ENCODE assay signal across 9 mouse cellular contexts in genomic region chr2:168170167-168170685, GRCm38 (mm10). TPM values are rescaled to one million over a fixed set of nuclear protein-coding genes. Genes with fewer than 3 reads are reported as not detected.
DNase-seq lines count a peak whose midpoint lies in the region; ATAC-seq lines count a peak whose summit lies in the region.
"Had no signal": no experiment of that assay in that cellular context is flagged by ENCODE, and none has a peak within 500 bp of the region (broad histone marks: within the 10 kb centered on the region; RNA-seq: fewer than 3 reads in every experiment).

No protein-coding gene starts in this region.

- ATAC-seq in cerebellum, adult (ENCODE audit: insufficient number of reproducible peaks, low FRiP score, low TSS enrichment), result 0 out of 2 replicates have a peak, but pooled peaks have one; percentile 26
- peak; percentile 99 for ATAC-seq in granulocyte monocyte progenitor cell, adult 5-6 weeks (replicated peaks; ENCODE audit: poor library complexity, severe bottlenecking)
- peak; percentile 87 for ATAC-seq in intestine, embryonic 15.5 days
- ATAC-seq in liver, embryonic 16.5 days (ENCODE audit: low read depth), result peak; percentile 89
- ATAC-seq in neural tube, embryonic 12.5 days (ENCODE audit: low FRiP score, low read depth), result peak; percentile 51; the same call in 1 of the 2 replicates

- peak overlapping the region; percentile 11; the same call in 1 of the 2 replicates for H3K4me3 ChIP-seq in intestine, embryonic 15.5 days (replicated peaks)
- H3K4me3 ChIP-seq in liver, embryonic 16.5 days (ENCODE audit: low read depth, low read length), result peak overlapping the region; percentile 46
- no peak overlapping the region for H3K4me3 ChIP-seq in neural tube, embryonic 12.5 days
- H3K4me3 ChIP-seq: myocyte had no signal

- WGBS in intestine, embryonic 15.5 days, result 10% methylated on average over 13 of the region's 13 CpGs
- WGBS in liver, embryonic 16.5 days (ENCODE audit: insufficient replicate concordance), result 2% methylated on average over 13 of the region's 13 CpGs
- 12% methylated on average over 13 of the region's 13 CpGs for WGBS in neural tube, embryonic 12.5 days

- 0 out of 2 replicates have a peak overlapping the region, but pooled peaks have one; percentile 26 for H3K9ac ChIP-seq in intestine, embryonic 15.5 days
- H3K9ac ChIP-seq in liver, embryonic 16.5 days (ENCODE audit: low read depth, low read length), result peak overlapping the region; percentile 71
- no peak overlapping the region for H3K9ac ChIP-seq in neural tube, embryonic 12.5 days

- H3K4me2 ChIP-seq in intestine, embryonic 15.5 days (replicated peaks), result peak overlapping the region; percentile 49
- peak overlapping the region; percentile 83 for H3K4me2 ChIP-seq in liver, embryonic 16.5 days (ENCODE audit: low read depth, low read length)
- peak overlapping the region; percentile 26; the same call in 1 of the 2 replicates for H3K4me2 ChIP-seq in neural tube, embryonic 12.5 days (replicated peaks)

- H3K27ac ChIP-seq in intestine, embryonic 15.5 days, result peak overlapping the region; percentile 55; the same call in 1 of the 2 replicates
- H3K27ac ChIP-seq in liver, embryonic 16.5 days (ENCODE audit: low read length), result peak overlapping the region; percentile 87
- no peak overlapping the region for H3K27ac ChIP-seq in neural tube, embryonic 12.5 days

- H3K36me3 ChIP-seq in intestine, embryonic 15.5 days, result peaks cover 3% of the 10 kb centered on the region; the same call in 1 of the 2 replicates
- no peaks in the 10 kb centered on the region for H3K36me3 ChIP-seq in liver, embryonic 16.5 days (ENCODE audit: control insufficient read depth, insufficient read depth)
- no peaks in the 10 kb centered on the region for H3K36me3 ChIP-seq in neural tube, embryonic 12.5 days

- DNase-seq in cerebellum, adult 9-10 months, result no peak
- peak; percentile 76 for DNase-seq in c-Kit-positive CD71-positive TER-119-positive erythroid progenitor cells, embryonic 14.5 days (ENCODE audit: low spot score)
- DNase-seq in thymus, postnatal 36 days, result peak; percentile 27 to 34

- H3K4me1 ChIP-seq in intestine, embryonic 15.5 days (replicated peaks), result peaks cover 29% of the 10 kb centered on the region
- peaks cover 42% of the 10 kb centered on the region for H3K4me1 ChIP-seq in liver, embryonic 16.5 days (ENCODE audit: control insufficient read depth, low read depth, low read length)
- peaks cover 20% of the 10 kb centered on the region for H3K4me1 ChIP-seq in neural tube, embryonic 12.5 days

- no peaks in the 10 kb centered on the region for H3K9me3 ChIP-seq in intestine, embryonic 15.5 days
- H3K9me3 ChIP-seq in liver, embryonic 16.5 days (replicated peaks; ENCODE audit: control insufficient read depth, low read length), result no peaks in the 10 kb centered on the region
- no peaks in the 10 kb centered on the region for H3K9me3 ChIP-seq in neural tube, embryonic 12.5 days

- H3K27me3 ChIP-seq in intestine, embryonic 15.5 days (replicated peaks), result no peaks in the 10 kb centered on the region
- no peaks in the 10 kb centered on the region for H3K27me3 ChIP-seq in liver, embryonic 16.5 days (ENCODE audit: control insufficient read depth, insufficient read depth, low read depth, low read length)
- no peaks in the 10 kb centered on the region for H3K27me3 ChIP-seq in neural tube, embryonic 12.5 days (replicated peaks)

RNA-seq across cellular contexts. Expression of gene Adnp, which starts 36.7 kb away (rescaled TPM):
- 28.7 and 36.3 TPM in 2 replicates for total RNA-seq in granulocyte monocyte progenitor cell, adult 5-6 weeks (2014; fragmentation: Nextera tagmentation)
- 0.95 and 4.7 TPM in 2 replicates for total RNA-seq in granulocyte monocyte progenitor cell, adult 5-6 weeks (2017)
- polyA plus RNA-seq in intestine, embryonic 15.5 days (2015; fragmentation: Nextera tagmentation; extraction: Ambion mirVana), result 4.6 and 6.1 TPM in 2 replicates
- 0.18 and 0.27 TPM in 2 replicates for polyA plus RNA-seq in liver, embryonic 16.5 days (2015; fragmentation: Nextera tagmentation; extraction: Ambion mirVana)
- polyA plus RNA-seq in neural tube, embryonic 12.5 days (2016; fragmentation: Nextera tagmentation; extraction: Ambion mirVana), result 24.4 and 32.1 TPM in 2 replicates

RNA-seq across cellular contexts. Expression of gene Gm20716, which starts 59.9 kb away (rescaled TPM):
- 36.9 and 50.4 TPM in 2 replicates for total RNA-seq in granulocyte monocyte progenitor cell, adult 5-6 weeks (2014; fragmentation: Nextera tagmentation)
- total RNA-seq in granulocyte monocyte progenitor cell, adult 5-6 weeks (2017), result 38.6 and 39.8 TPM in 2 replicates
- 12.9 and 14.7 TPM in 2 replicates for polyA plus RNA-seq in intestine, embryonic 15.5 days (2015; fragmentation: Nextera tagmentation; extraction: Ambion mirVana)
- polyA plus RNA-seq in liver, embryonic 16.5 days (2015; fragmentation: Nextera tagmentation; extraction: Ambion mirVana), result 3.8 and 4.0 TPM in 2 replicates
- 18.6 and 22.8 TPM in 2 replicates for polyA plus RNA-seq in neural tube, embryonic 12.5 days (2016; fragmentation: Nextera tagmentation; extraction: Ambion mirVana)

Comparison
In these comparisons a context has a peak if more than half of its experiments do, and no peak if none do; other contexts are left out.
1. ATAC-seq: peak in every context shown above with its lines; median percentile 99 in granulocyte monocyte progenitor cell, adult 5-6 weeks; 89 in liver, embryonic 16.5 days; 87 in intestine, embryonic 15.5 days; 51 in neural tube, embryonic 12.5 days; 26 in cerebellum, adult.
2. H3K4me2 ChIP-seq: peak in every context shown above with its lines; median percentile 83 in liver, embryonic 16.5 days; 49 in intestine, embryonic 15.5 days; 26 in neural tube, embryonic 12.5 days.